Mouse (Mus musculus): ENCODE data around the gene Cs.
A peak's percentile ranks its signal among the peaks of the same experiment; 100 is the strongest.

The Cs gene

DNA sequence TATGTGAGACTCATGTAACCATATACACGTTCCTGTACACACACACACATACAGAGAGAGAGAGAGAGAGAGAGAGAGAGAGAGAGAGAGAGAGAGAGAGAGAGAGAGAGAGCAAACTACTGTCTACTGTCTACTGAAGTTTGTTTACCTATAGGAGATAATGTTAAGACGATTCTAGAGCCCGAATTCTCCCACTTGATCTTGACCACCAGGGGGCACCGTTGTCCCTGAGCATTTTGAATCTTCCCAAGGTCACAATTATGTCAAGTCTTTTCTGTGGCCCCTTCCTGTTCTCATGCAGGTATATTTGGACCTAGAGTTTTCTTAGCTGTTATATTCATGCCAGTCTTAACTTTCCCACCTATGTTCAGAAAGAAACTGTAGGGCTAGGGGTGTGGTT lies 2.0 kb upstream of the Cs start:
- DNase-seq (ENCODE audit: low spot score) = peak; percentile 81

GRCm38 (mm10) chr10:128336195-128336594 lies 1.3 kb upstream of the Cs start:
- DNase-seq (ENCODE audit: low spot score) = no peak

- DNase-seq (ENCODE audit: low spot score) = peak; percentile 8
These were observed 937 bp upstream of the Cs start for GRCm38 (mm10) chr10:128336597-128336996.

DNA sequence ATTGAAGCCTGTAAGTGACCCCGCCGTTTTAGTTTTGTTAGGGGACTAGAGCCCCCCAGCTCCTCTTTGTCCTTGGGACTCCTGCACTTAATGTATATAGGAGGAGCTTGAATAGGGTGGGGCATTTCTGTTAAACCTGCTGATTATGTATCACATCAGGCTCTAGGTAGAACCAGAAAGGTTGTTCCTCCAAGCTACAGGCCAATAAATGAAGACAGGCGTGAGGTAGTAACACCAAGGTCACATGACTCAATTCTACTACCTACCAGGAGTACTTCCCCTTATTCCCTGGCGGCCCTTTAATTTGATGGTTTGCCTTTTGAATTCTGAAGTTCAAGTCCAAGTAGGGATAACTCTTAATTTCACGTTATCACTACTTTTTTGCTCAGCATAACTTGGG lies 881 bp downstream of the Cs start:
- no peak for DNase-seq (ENCODE audit: low spot score)

- no peak for DNase-seq (ENCODE audit: low spot score)
These were observed 1.4 kb downstream of the Cs start for GRCm38 (mm10) chr10:128338948-128339347.

- DNase-seq (ENCODE audit: low spot score) = no peak
These were observed 2.7 kb downstream of the Cs start for GRCm38 (mm10) chr10:128340257-128340656.

DNA sequence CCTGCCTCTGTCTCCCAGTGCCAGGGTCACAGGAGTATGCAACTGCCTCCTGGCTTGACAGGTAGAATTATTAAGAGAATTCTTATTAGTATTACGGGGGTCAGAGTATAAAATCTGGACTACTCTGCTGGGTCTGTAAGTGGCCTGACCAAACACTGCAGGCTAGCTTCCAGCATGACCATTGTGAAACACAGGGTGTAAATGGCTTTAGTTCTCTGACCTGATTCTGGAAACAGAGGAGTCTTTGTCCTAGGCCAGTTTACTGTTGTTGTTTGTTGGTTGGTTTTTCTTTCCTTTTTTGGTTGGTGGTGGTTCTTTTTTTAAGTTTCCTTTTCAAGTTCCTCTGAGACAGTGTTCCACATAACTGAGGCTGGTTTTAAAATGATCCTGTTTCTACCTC lies 5.9 kb downstream of the Cs start:
- no peak for DNase-seq (ENCODE audit: low spot score)

DNA sequence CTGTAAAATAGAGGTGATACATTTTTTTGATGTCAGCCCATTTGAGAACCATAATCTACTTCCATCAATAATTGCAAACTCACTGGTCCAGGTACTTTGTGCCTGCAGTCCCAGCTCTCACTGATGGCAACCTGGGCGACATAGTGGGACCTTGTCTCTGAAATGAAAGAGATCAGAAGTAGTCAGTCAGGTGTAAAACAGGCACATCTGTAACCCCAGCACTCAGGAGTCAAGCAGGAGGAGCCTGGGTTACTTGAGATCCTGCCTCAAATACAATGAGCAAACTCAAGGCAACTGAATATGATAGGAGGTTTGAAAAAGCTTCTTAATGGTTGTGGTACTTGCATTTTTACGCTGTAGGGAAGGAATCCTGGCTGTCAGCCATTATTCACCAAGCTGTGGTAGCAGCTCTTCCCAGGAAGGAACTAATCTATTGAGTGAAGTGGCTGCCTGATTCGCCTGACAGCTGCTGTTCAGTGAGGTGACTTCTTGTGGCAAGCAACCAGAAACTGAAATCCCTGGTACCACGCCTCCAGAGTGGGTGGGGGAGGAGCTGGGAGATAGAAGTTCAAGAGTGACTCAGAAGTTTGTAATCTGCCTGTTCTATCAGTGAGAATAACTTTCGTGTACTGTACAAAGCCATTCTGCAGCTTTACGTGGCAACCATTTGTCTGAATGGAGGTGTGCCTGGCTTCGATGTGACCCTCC lies 7.2 kb downstream of the Cs start:
- peak; percentile 71 for DNase-seq (ENCODE audit: low spot score)

DNA sequence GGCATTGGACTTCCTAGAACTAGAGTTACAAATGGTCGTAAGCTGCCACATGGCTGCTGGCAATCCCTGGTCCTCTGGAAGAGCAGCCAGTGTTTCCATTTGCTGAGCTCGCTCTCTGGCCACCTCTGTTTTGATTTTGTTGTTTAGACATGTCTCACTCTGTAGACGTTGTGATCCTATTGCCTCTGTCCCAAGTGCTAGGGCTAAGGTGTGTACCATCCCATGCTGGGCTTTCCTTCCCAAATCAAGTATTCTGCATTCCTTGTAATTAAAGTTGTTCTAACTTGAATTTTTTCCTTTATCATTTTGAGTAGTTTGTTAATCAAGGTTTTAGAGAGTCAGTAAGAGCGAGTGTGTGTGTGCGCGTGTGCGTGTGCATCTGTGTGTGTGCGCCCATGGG lies 10.0 kb downstream of the Cs start:
- DNase-seq (ENCODE audit: low spot score) = no peak

GRCm38 (mm10) chr10:128358796-128359195 lies 21.3 kb downstream of the Cs start:
- DNase-seq (ENCODE audit: low spot score) = peak; percentile 20

DNA sequence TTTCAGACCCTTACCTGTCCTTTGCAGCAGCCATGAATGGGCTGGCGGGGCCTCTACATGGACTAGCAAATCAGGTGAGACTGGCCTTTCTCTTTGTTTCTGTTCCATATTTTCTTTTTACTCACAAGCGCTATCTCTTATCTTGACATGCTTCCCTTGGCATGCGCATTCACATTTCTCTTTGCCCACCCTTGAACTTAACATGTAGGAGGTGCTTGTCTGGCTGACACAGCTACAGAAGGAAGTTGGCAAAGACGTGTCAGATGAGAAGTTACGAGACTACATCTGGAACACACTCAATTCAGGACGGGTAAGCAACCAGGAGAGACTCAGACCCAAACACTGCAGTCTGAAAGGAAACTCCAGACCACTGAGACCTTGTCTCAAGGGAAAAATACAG lies 21.7 kb downstream of the Cs start:
- no peak for DNase-seq (ENCODE audit: low spot score)

- no peak for DNase-seq (ENCODE audit: low spot score)
These were observed 24.3 kb downstream of the Cs start for GRCm38 (mm10) chr10:128361836-128362235.

GRCm38 (mm10) chr10:128362568-128362967 lies 25.0 kb downstream of the Cs start:
- DNase-seq (ENCODE audit: low spot score) = no peak

DNA sequence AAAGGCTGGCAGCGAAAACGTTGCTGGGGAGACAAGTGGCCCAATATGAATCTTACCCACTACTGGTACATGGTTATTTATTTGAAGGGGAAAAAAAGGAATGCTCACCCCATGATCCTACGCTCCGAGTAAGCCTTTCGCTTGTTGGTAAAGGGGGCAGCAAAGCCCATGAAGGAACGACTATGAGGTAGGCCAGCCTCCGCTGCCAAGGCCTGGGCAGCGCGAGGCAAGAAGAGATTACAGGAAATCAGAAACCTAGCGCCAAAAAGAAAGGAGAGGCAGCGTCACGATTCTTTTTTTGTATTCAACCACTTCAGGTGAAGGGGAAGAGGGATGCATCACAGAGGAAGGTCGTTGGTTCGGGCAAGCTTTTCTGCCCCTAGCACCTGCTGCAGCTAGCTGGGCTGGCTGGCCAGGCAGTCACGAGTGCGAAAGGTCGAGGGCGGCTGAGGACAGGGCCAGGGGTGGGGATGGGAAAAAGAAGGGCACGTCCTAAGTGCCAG lies 30.4 kb downstream of the Cs start:
- DNase-seq (ENCODE audit: low spot score) = no peak

DNA sequence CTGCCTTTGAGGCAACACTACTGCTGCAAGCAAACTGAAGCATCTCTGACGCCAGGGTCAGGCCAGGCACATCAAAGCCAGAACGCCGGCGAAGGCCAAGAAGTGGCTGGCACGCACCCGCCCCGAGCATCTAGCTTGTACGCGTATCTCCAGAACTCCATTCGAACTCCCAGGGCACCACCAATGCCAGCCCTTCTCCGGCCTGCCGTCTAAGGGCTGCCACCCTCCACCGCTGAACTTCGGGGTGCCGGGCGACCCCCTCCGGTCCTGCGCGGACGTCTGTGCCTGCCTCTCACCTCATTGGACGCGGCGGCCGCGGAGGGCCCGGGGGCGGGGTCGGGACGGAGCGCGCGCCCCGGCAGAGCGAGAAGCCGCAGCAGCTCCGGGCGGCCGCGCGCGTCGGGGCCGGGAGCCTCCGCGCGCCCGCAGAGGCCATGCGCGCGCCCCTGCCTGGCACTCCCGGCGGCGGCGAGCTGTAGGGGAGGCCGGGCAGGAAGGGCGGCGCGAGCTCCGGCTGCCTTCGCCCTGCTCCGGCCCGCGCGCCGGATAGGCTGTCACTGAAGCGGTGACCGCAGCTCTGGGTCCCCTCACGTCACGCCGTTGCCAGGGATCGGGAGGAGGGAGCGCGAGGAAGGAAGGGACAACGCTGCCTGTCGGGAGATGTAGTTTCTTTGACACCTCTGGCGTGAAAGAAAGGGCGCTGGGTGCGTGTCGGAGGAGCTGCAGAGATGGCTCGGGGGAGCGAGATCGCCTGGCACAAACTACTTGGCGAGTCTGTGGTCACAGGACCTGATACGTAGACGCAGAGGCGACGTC lies 31.1 kb downstream of the Cs start, which contains the start of gene Coq10a:
Gene Coq10a, minus strand, starts transcription at position 596 of the 816 bp plus-strand sequence.
- peak; percentile 78 for DNase-seq (ENCODE audit: low spot score)

DNA sequence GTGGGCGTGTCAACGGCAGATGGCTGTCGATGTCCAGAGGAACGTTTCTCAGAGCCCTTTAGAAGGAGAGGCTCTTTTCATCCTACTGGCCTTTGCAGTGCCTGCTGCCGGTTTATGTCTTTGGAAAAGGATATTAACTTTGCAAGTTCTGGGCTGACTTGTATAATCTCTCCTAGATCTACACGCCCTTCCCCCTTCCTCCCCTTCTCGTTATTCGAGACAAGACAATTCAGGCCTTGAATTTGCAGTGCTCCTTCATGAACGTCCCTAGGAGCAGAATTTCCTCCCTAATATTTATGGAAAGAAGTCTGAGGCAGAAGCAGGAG lies 31.6 kb downstream of the Cs start:
- DNase-seq (ENCODE audit: low spot score) = no peak

GRCm38 (mm10) chr10:128369599-128369998 lies 32.1 kb downstream of the Cs start:
- DNase-seq (ENCODE audit: low spot score) = no peak

DNA sequence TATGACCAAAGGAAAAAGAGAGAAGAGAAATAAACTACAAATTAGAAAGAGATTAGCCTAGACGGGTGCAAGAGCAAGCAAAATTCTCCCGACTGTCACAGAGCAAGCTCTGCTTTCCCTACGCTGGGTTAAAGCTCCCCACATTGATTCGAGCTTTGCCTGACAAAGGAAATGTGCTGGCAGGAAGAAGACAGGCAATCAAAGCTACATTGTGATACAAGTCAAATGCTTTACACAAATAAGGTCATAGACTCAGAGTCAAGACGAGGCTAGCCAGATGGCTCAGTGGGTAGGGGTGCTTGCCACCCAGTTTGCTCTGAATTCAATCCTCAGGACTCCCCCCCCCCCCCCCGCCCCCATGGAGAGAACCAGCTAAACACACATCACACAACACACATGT lies 32.5 kb downstream of the Cs start:
- DNase-seq (ENCODE audit: low spot score) = no peak

DNA sequence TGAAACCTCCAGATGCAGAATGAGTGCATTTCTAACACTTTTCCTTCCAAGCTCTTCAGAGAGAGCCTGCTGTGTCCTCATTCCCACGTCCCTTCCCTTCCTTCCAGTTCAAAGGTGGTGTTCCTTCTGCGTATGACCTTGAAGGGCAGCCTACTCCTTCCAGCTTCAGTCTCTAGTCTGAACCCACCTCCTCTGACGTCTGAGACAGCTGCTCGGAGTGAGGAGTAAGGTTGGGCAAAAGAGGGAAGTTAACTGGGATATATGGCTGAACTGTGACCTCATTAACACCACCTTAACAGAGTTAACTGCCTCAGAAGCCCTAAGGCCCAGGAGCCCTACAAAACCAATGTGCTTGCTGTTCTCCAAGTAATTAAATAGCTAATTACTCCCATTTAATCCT lies 33.1 kb downstream of the Cs start:
- no peak for DNase-seq (ENCODE audit: low spot score)

DNA sequence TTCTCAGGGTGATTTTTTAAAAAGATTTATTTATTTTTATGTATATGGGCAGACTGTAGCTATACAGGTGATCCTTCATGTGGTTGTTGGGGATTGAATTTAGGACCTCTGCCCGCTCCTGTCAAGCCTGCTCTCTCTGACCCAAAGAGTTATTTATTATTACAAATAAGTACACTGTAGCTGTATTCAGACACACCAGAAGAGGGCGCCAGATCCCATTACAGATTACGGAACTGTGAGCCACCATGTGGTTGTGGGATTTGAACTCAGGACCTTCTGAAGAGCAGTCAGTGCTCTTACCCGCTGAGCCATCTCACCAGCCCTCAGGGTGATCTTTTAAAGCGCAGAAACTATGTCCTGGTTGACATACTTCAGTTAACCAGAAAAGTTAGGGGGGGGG lies 34.6 kb downstream of the Cs start:
- DNase-seq (ENCODE audit: low spot score) = no peak

GRCm38 (mm10) chr10:128372989-128373748 lies 35.6 kb downstream of the Cs start:
- DNase-seq (ENCODE audit: low spot score) = no peak

- no peak for DNase-seq (ENCODE audit: low spot score)
These were observed 36.9 kb downstream of the Cs start for GRCm38 (mm10) chr10:128374393-128374792.

DNA sequence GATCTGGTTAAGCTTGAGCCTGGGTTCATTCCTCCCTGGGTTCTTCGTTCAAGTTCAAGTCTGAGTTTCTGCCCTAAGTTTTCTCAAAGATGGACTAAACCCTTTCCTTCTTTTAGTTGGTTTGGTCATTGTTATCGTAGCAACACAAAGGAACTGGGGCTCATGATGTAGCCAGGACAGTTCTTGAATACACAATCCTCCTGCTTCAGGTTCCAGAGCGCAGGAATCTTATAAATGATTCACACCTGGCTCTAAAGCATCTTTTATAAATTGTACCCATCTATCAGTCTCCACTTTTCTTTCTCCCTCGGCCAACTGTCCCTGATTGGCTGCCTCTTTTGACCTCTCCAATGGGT lies 38.5 kb downstream of the Cs start:
- DNase-seq (ENCODE audit: low spot score) = no peak
